Mouse (Mus musculus) forebrain, embryonic 11.5 days (tissue): Measurements from ENCODE around the gene Ift43. TPM values are rescaled to one million over a fixed set of nuclear protein-coding genes. Genes with fewer than 3 reads are reported as not detected.

ENCODE experiments used
- ATAC-seq: fragments of 200-750 bp; cut with Nextera tagmentation; replicated peaks from 2 replicates; pipeline ENCODE4 v1.8.0; 2017; ENCODE audit warnings: moderate TSS enrichment; ENCODE audit not compliant: low FRiP score
- DNase-seq: peaks from one replicate; pipeline ENCODE4 v3.0.0-alpha.2; 2017; ENCODE audit warnings: low spot score
- H3K27ac ChIP-seq: fragments of 300-500 bp; sonication (generic); 2 replicates; pipeline ENCODE4 v1.5.1; 2014; ENCODE audit warnings: low read depth, low read length
- H3K27me3 ChIP-seq: fragments of 300-500 bp; sonication (generic); 2 replicates; pipeline ENCODE4 v1.6.1; 2014; ENCODE audit warnings: mild to moderate bottlenecking, low read length, mixed read lengths; ENCODE audit not compliant: control insufficient read depth, insufficient read depth
- H3K36me3 ChIP-seq: fragments of 300-500 bp; sonication (generic); 2 replicates; pipeline ENCODE4 v1.6.1; 2014; ENCODE audit warnings: mild to moderate bottlenecking, low read length, moderate library complexity, mixed read lengths; ENCODE audit not compliant: control insufficient read depth, insufficient read depth
- H3K4me1 ChIP-seq: fragments of 300-500 bp; sonication (generic); replicated peaks from 2 replicates; pipeline ENCODE4 v1.6.1; 2014; ENCODE audit warnings: low read length, mixed read lengths; ENCODE audit not compliant: control insufficient read depth, insufficient read depth
- H3K4me2 ChIP-seq: fragments of 300-500 bp; sonication (generic); 2 replicates; pipeline ENCODE4 v1.6.1; 2014; ENCODE audit warnings: low read depth, mild to moderate bottlenecking, low read length, moderate library complexity, mixed read lengths; ENCODE audit not compliant: severe bottlenecking
- H3K4me3 ChIP-seq: fragments of 300-500 bp; sonication (generic); 2 replicates; pipeline ENCODE4 v1.5.1; 2014; ENCODE audit warnings: low read depth, low read length
- H3K9ac ChIP-seq: fragments of 300-500 bp; sonication (generic); 2 replicates; pipeline ENCODE4 v1.6.1; 2014; ENCODE audit warnings: low read length
- H3K9me3 ChIP-seq: fragments of 300-500 bp; sonication (generic); 2 replicates; pipeline ENCODE4 v1.6.1; 2016; ENCODE audit warnings: low read length, mixed read lengths; ENCODE audit not compliant: control insufficient read depth
- WGBS: fragments of 180-500 bp; shearing (Covaris S2); extraction: QIAGEN DNeasy Blood & Tissue Kit; methylation state at CpG from one replicate; pipeline ENCODE4 v1.1.7; 2014; 5-methylcytosine and 5-hydroxymethylcytosine counted together
- polyA plus RNA-seq: library from polyadenylated mRNA; unstranded; fragments of >200 nt; fragmentation: Nextera tagmentation; extraction: Ambion mirVana; gene quantifications from 2 replicates; pipeline ENCODE4 v1.2.1, GENCODE M21; 2014

The Ift43 gene
- polyA plus RNA-seq, 1 experiment from 2014 or later: 80.9 TPM

DNA sequence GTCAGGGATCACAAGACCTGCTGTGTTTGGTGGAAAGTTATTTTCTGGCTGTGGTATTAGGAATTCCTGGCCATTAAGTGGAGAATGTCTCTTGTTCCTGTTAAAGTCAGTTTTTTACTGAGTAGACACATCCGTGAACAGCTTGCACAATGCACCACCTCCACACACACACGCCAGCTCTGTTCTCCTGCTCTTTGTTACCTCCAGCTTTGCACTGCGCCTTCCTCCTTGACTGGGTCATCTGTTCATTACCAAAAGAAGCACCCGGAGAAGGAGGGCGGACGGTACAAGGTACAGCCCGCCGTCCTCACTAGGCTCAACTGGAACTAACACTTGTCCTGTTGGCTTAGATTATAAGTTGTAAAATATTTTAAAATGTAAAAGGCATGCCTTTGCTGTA is 20.3 kb downstream of the Ift43 start:
- Histone ChIP-seq H3K4me1 (0 out of 2 replicates have a peak, but pooled peaks cover 5% of the 10 kb centered on the region), H3K4me3 (no peak overlapping the region), H3K4me2 (no peak overlapping the region), H3K36me3 (no peaks in the 10 kb centered on the region), H3K27ac (no peak overlapping the region), H3K9ac (no peak overlapping the region), H3K9me3 (no peaks in the 10 kb centered on the region), H3K27me3 (no peaks in the 10 kb centered on the region)
- DNase-seq (no peak), ATAC-seq (no peak)
- 86% methylated on average over 8 of the region's 8 CpGs for WGBS

- Histone ChIP-seq H3K27ac (no peak overlapping the region), H3K4me2 (no peak overlapping the region), H3K4me3 (no peak overlapping the region), H3K9me3 (no peaks in the 10 kb centered on the region), H3K36me3 (no peaks in the 10 kb centered on the region), H3K9ac (no peak overlapping the region), H3K27me3 (no peaks in the 10 kb centered on the region), H3K4me1 (0 out of 2 replicates have a peak, but pooled peaks cover 5% of the 10 kb centered on the region)
- WGBS: 39% methylated on average over 11 of the region's 11 CpGs
- DNase-seq (no peak), ATAC-seq (no peak)
These were observed 21.1 kb downstream of the Ift43 start for GRCm38 (mm10) chr12:86103391-86103790.

GRCm38 (mm10) chr12:86103852-86104251 is 21.5 kb downstream of the Ift43 start:
- ATAC-seq (no peak), DNase-seq (no peak)
- no peaks in the 10 kb centered on the region for H3K36me3 ChIP-seq
- no peak overlapping the region for H3K4me3 ChIP-seq
- H3K4me1 ChIP-seq: 0 out of 2 replicates have a peak, but pooled peaks cover 5% of the 10 kb centered on the region
- no peak overlapping the region for H3K27ac ChIP-seq
- no peak overlapping the region for H3K4me2 ChIP-seq
- no peaks in the 10 kb centered on the region for H3K27me3 ChIP-seq
- 54% methylated on average over 8 of the region's 8 CpGs for WGBS
- H3K9ac ChIP-seq: no peak overlapping the region
- no peaks in the 10 kb centered on the region for H3K9me3 ChIP-seq

DNA sequence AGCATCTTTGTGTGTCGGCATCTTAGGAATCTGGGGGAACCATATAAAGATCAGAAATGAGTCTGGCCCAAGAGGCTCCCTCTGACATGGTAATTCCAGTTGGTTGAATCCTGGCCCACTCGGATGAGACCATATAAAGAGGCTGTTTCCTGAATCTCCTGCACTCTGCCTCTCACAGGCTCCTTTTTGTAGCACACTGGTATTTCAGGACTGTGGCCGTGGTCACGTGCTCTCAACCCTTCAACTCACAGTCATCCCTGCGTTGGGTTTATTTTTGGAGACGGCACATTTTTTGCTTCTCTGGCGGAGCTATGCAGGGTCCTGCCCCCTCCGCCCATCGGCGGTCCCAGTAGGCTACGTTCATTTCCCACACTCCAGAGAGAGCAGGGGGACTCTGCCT is 22.0 kb downstream of the Ift43 start:
- DNase-seq: no peak

GRCm38 (mm10) chr12:86105546-86105945 is 23.2 kb downstream of the Ift43 start:
- H3K27me3 ChIP-seq: no peaks in the 10 kb centered on the region
- no peak overlapping the region for H3K4me2 ChIP-seq
- H3K9me3 ChIP-seq: no peaks in the 10 kb centered on the region
- no peaks in the 10 kb centered on the region for H3K36me3 ChIP-seq
- H3K4me3 ChIP-seq: no peak overlapping the region
- no peak overlapping the region for H3K9ac ChIP-seq
- 0 out of 2 replicates have a peak, but pooled peaks cover 5% of the 10 kb centered on the region for H3K4me1 ChIP-seq
- DNase-seq (no peak), ATAC-seq (no peak)
- H3K27ac ChIP-seq: no peak overlapping the region
- 89% methylated on average over 7 of the region's 10 CpGs for WGBS

More for the DNA sequence above, 22.0 kb downstream of the Ift43 start:
- ATAC-seq: no peak
- 83% methylated on average over 11 of the region's 11 CpGs for WGBS
- Histone ChIP-seq H3K9me3 (no peaks in the 10 kb centered on the region), H3K27me3 (no peaks in the 10 kb centered on the region), H3K9ac (no peak overlapping the region), H3K4me1 (0 out of 2 replicates have a peak, but pooled peaks cover 5% of the 10 kb centered on the region), H3K4me2 (no peak overlapping the region), H3K4me3 (no peak overlapping the region), H3K27ac (no peak overlapping the region), H3K36me3 (no peaks in the 10 kb centered on the region)

GRCm38 (mm10) chr12:86106086-86106485 is 23.7 kb downstream of the Ift43 start:
- no peaks in the 10 kb centered on the region for H3K9me3 ChIP-seq
- DNase-seq (no peak), ATAC-seq (no peak)
- no peak overlapping the region for H3K4me2 ChIP-seq
- 94% methylated on average over 9 of the region's 9 CpGs for WGBS
- H3K27me3 ChIP-seq: no peaks in the 10 kb centered on the region
- no peak overlapping the region for H3K9ac ChIP-seq
- H3K4me1 ChIP-seq: 0 out of 2 replicates have a peak, but pooled peaks cover 5% of the 10 kb centered on the region
- H3K27ac ChIP-seq: no peak overlapping the region
- no peaks in the 10 kb centered on the region for H3K36me3 ChIP-seq
- no peak overlapping the region for H3K4me3 ChIP-seq

DNA sequence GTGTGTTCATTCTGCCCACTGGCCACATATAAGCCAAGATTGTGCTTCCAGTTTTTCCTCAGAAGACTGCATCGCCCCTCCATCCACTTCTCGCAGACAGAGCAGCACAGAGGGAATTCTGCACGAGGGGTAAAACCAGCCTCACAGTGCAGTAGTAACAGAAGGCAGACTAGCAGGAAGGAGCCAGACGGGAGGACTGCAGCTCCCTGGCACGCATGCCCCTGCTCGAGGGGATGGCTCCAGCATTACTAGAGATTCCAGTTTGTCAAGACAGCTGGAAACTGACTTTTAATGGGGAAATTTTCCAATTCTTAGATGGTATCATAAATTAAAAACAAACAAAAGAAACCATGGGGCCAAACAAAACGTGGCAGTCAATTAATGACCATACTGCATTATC is 25.3 kb downstream of the Ift43 start:
- DNase-seq (no peak), ATAC-seq (no peak)
- H3K27ac ChIP-seq: no peak overlapping the region
- no peaks in the 10 kb centered on the region for H3K27me3 ChIP-seq
- H3K9ac ChIP-seq: no peak overlapping the region
- no peak overlapping the region for H3K4me3 ChIP-seq
- H3K9me3 ChIP-seq: no peaks in the 10 kb centered on the region
- 90% methylated on average over 7 of the region's 7 CpGs for WGBS
- H3K36me3 ChIP-seq: no peaks in the 10 kb centered on the region
- H3K4me2 ChIP-seq: no peak overlapping the region
- 0 out of 2 replicates have a peak, but pooled peaks cover 5% of the 10 kb centered on the region for H3K4me1 ChIP-seq

DNA sequence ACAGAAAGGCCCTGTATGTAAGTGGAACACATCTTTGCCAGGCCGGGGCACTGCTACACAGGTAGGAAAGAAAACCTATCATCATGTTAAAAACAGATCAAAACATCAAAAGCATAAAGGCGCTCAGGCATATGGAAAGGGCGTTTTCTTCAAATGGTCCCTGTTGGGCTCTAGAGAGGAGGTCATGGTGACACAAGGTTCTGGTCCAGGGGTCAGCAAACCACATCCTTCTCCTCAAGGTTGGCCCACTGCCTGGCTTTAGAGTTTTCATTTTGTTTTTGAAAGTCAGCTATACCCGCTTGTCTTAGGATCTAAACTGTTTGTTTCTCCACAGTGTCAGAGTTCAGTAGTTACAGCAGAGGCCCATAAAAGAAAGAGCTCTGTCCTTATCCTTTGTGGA is 27.2 kb downstream of the Ift43 start:
- no peak for DNase-seq
- no peaks in the 10 kb centered on the region for H3K4me1 ChIP-seq
- H3K4me3 ChIP-seq: no peak overlapping the region
- H3K27me3 ChIP-seq: no peaks in the 10 kb centered on the region
- H3K9ac ChIP-seq: no peak overlapping the region
- no peaks in the 10 kb centered on the region for H3K9me3 ChIP-seq
- WGBS: 87% methylated on average over 4 of the region's 4 CpGs
- ATAC-seq: no peak
- no peaks in the 10 kb centered on the region for H3K36me3 ChIP-seq
- no peak overlapping the region for H3K27ac ChIP-seq
- H3K4me2 ChIP-seq: no peak overlapping the region

GRCm38 (mm10) chr12:86110637-86111036 is 28.3 kb downstream of the Ift43 start:
- no peak for ATAC-seq
- no peak overlapping the region for H3K27ac ChIP-seq
- no peaks in the 10 kb centered on the region for H3K27me3 ChIP-seq
- WGBS: 92% methylated on average over 2 of the region's 2 CpGs
- H3K4me3 ChIP-seq: no peak overlapping the region
- no peak overlapping the region for H3K4me2 ChIP-seq
- no peaks in the 10 kb centered on the region for H3K36me3 ChIP-seq
- no peak for DNase-seq
- H3K9ac ChIP-seq: no peak overlapping the region
- H3K9me3 ChIP-seq: no peaks in the 10 kb centered on the region
- no peaks in the 10 kb centered on the region for H3K4me1 ChIP-seq
